Mouse (Mus musculus) olfactory bulb, adult 2 months (tissue): Measurements from ENCODE around the gene Xkr7.

Experiments
- CTCF ChIP-seq: fragments of 200-500 bp; IDR thresholded peaks from 2 replicates; pipeline ENCODE4 v1.5.1; 2012; ENCODE audit warnings: low read depth, mild to moderate bottlenecking, low read length, moderate library complexity; ENCODE audit not compliant: insufficient read depth
- POLR2A ChIP-seq: fragments of 200-500 bp; IDR thresholded peaks from 2 replicates; pipeline ENCODE4 v1.6.1; 2012; ENCODE audit warnings: mild to moderate bottlenecking, low read depth, low read length, moderate library complexity; ENCODE audit not compliant: insufficient read depth

DNA sequence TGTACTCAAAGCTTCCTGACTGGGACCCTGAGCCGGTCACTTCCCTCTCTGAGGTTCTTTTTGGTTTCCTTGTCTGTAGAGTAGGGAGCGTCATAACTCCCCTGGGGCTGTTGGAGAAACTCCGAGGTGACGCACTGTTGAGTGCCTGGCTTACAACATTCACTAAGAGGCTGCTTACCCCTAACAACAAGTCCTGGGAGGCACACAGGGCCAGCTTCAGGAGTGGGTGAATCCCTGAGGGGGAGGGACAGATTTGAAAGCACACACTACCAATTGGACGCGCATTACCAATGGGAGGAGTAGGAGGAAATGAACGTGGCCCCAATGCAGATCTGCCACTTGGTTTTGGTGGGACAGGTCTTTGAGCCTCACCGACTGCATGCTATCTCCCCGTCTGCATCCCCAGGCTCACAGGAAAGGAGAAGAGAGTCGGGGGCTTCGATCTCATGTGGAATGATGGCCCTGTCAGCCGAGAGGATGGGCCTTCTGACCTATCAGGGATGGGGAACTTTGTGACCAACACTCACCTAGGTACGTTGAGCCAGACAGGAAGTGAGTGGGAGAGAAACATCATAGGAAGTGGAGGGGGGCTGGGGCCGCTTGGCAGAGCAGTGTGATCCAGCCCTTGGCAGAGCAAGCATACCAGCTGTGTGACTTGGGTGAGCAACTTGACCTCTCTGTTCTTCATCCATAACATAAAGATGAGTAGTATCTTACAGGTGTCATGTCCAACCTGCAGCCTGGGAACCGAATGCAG lies 29.0 kb upstream of the Xkr7 start:
- TF ChIP-seq CTCF, result no peak
- no peak for TF ChIP-seq POLR2A
